Mouse (Mus musculus) spleen, embryonic (tissue): ENCODE results near the gene Nemf.

Experiments used
- CTCF ChIA-PET: fragments of 350-600 bp; sonication (Branson Sonifier 250); formaldehyde crosslinking; loops from one replicate; lab custom pipeline; 2022; lab: Charles Lee

Gene Nemf

DNA sequence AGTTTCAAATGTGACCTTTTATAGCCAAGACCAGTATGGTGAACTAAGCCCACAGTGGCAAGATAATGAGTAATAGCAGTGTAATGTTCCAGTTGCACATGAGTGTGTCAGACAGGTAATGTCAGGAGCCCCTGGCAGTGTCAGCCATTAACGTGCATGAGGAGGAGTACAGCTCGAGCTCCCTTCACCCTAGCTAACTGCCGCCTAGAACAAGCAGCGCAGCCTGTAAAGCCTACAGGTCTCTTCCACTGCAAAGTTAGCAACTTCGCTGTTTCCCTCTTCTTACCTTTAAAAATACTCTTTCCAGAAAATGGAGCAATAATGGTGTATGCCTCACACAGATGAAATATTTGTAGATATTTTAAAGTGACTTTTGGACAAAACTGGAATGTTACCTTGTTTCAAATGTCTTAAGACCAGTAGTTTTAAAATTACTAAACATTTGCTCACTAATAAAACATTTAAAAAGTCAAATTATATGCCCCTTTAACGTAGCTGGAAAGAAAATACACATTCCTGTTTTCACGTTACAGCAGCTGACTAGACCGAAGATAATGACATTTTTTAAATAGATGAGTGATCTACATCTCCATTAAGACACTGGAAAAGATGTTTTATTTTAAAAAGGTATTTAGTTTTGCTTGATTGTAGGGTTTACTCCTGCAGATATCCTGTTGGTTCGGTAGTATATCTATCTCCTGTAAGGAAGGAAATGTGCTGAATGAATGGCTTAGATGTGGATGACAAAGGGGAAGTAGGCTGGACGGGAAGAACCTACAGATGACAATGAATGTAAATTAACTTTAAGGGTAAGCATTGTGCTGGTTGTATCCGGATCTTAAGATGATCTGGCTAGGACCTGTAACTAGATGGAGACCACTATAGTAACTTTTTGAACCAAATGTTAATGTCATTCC, 17.1 kb upstream of the Nemf start:
- CTCF ChIA-PET, result interaction anchor here (0.7 kb wide), 1 partner anchor 142 kb away, joined by 10 read pairs; no protein-coding TSS in a partner anchor

DNA sequence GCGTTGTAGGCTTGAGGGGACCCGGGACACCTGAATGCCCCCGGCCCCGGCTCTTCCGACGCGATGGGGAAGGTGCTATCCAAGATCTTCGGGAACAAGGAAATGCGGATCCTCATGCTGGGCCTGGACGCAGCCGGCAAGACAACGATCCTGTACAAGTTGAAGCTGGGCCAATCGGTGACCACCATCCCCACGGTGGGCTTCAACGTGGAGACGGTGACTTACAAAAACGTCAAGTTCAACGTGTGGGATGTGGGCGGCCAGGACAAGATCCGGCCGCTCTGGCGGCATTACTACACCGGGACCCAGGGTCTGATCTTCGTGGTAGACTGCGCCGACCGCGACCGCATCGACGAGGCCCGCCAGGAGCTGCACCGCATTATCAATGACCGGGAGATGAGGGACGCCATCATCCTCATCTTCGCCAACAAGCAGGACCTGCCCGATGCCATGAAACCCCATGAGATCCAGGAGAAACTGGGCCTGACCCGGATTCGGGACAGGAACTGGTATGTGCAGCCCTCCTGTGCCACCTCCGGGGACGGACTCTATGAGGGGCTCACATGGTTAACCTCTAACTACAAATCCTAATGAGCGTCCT, 15.9 kb upstream of the Nemf start:
- CTCF ChIA-PET, result no interaction called here

DNA sequence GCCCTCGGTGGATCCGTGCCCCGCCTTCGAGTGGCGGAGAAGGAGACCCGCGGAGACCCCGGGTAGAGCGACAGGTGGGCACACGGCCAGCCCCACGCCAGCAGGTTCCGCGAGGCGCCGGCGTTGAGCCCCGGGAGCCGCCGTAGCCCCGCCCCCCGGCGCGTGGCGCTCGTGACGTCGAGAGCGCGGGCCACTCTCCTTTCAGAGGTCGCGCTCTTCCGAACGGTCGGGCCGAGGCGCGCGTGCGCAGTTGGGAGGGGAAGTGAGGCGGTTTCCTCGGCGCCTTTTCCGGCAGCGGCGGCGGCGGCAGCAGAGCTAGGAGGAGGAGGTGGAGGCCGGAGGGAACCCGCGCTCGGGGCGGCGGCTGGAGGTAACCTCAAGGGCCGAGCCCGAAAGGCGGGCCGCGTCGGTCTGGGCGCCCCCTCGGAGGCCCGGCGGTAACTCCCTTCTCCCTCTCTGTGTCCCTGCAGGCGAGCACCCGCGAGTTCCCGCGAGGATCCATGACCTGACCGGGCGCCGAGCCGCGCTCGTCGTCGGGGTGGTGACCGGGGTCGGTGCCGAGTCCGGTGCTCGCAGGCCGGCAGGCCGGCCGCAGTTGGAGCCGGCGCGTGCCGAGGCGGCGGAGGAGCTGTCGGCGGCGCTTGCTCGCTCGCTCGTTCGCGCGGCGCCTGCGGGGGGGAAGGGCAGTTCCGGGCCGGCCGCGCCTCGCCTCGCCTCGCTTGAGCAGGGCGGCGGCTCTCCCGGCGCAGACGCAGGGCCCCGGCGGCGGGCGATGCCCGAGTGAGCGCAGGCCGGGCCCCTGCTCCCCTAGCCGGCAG, 15.1 kb upstream of the Nemf start, which contains the start of the genes Arf6 and Gm9887:
Gene Arf6 (plus strand): TSS at position 297 of the 818 bp plus-strand sequence.
Gene Gm9887 (minus strand): TSS at position 605 of the 818 bp plus-strand sequence.
- CTCF ChIA-PET, result no interaction called here

DNA sequence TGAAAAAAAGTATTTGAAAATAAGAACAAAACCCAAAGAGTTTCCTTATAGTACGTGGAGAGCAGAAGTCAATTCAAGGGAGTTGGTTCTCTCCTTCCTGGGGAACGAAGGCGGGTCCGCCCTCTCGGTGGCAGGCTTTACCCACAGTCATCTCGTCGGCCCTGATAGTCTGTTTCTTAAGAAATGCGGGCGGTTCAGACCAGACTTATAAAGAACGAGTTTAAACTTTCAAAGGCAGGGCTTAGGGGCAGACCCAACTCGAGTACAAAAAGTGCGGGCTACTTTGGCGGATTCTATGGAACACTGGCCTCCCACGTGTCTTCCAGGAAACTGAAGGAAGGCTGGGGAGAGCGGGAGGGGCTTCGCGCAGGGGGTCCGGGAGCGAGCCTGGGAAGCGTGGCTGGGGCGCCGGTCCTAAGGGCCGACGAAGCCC, 14.5 kb upstream of the Nemf start:
- CTCF ChIA-PET, result no interaction called here

DNA sequence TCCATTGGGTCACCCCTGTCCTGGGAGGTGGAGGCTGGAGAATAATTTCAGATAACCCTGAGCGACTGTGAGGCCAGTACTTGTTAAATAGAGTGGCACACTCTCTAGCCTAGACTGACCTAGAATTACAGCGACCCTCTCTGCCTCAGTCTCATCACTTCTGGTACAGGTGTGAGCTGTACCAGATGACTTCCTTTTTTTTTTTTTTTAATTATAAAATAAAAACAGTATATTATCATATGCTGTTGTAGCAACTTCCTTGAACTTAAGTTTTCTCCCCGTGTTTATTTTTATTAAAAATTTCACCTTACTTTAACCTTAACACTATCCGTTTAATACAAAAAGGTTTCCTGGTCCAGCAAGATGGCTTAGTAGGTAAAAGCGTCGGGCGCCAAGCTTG, 14.0 kb upstream of the Nemf start:
- CTCF ChIA-PET, result interaction anchor here (0.6 kb wide), 1 partner anchor 132 kb away, joined by 3 read pairs; no protein-coding TSS in a partner anchor

DNA sequence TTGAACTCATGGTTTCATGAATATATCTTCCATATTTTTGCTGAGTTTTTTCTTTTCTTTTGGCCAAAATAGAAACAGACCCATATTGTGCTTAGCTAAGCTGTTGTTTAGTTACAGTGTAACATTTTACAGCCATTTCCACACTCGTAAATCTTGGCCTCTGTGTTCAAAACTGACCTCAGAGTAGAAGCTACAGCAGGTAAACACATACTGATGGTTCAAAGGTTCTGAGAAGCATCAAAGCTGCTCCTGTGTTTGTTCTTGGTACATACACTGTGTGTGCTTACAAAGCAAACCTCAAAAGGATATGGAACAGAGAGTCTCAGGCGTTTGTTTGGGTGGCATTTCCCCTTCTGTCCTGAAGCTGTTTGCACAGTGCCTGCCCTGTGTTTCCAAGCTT, 10.6 kb upstream of the Nemf start:
- CTCF ChIA-PET, result interaction anchor here (0.6 to 0.7 kb wide), 2 partner anchors 204 to 322 kb away, joined by 4 to 5 read pairs; no protein-coding TSS in a partner anchor

DNA sequence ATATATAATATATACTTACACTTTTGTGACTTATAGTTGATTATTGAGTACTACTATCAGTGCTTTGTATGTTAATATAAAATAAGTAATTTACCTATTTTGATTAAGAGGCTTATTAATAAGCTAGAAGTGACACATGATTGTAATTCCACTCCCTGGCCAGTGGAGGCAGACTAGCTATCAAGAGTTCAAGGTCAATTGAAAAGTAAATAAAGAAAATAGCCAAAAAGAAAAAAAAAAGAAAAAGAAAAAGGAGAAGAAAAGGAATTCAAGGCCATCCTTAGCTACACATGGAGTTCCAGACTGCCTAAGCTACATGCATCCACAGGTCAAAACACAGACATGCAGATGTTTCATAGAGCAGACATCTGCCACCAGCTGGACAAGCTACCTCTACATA, 9.5 kb upstream of the Nemf start:
- CTCF ChIA-PET, result interaction anchor here (0.6 to 1.0 kb wide), 3 partner anchors 48 to 211 kb away, joined by 3 to 4 read pairs (median 3); no protein-coding TSS in a partner anchor

DNA sequence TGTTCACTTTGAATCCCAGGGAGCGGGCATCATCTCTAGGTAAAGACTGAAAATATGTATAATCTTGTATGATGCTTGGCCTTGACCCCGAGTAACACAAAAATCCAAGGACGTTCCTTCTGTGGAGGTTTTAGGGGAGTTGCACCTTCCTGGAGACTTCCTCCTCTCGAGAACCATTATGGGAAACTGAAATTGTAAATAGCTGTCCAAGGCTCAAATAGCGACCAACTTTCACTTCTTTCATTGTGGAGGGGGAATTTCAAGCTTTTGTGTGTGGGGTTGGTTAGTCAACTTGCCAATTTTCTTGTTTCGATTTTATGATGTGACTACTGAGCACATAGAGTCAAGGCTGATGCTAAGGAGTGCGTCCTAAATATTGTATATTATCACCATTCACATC, 8.8 kb upstream of the Nemf start:
- CTCF ChIA-PET, result interaction anchor here (0.6 to 1.0 kb wide), 3 partner anchors 47 to 363 kb away, joined by 3 to 9 read pairs (median 3); no protein-coding TSS in a partner anchor

DNA sequence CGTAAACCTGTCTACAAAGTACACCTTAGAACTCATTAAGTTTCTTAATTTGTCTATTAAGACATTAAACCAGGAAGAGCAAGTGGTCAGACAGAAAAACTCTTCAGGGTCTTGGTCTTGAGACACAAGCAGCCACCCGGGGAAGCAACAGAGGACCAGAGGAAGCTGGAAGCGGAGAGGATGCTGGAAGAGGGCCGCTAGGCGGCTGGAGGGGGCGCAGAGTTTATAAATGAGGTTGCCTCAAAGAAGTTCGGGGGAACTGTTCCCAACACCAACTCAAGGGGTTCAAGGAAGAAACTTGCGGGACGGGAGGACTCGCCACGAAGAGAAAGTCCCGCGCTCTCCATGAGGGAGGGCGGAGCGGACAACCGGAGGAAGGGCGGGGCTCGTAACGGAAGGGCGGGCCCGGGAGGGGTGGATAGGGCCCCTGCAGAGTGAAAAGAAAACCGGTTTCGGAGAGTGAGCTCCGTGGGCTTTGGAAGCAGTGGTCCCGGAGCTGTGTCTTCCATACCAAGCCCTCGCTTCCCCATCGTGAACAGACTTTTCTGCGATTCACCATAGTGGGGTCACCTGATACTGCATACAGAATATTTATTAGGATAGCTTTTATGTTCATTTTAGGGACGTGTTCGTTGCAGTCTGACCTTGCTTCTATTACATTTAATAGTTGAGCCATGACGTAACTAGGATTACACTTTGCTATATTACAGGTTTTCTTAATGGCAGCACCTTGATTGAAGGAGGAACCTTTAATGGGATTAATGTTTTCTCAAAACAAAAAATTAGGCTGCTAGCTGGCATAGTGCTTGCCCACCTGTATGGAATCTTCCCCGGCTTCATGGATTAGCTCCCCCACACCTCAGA, 7.2 kb upstream of the Nemf start:
- CTCF ChIA-PET, result interaction anchor here (0.5 to 0.6 kb wide), 2 partner anchors 137 to 716 kb away, joined by 4 to 7 read pairs; no protein-coding TSS in a partner anchor

DNA sequence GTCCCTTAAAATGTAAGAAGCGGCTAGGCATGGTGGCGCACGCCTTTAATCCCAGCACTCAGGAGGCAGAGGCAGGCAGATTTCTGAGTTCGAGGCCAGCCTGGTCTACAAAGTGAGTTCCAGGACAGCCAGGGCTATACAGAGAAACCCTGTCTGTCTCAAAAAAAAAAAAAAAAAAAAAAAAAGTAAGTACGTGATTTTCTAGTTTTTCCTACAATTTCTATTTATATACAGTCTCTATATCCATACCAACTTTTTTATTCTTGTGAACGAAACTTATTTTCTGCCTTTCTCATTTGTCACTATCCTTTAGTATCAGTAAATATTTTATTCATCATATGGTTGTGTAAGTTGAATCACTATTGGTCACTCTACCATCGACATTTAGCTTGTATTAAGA, 6.1 kb upstream of the Nemf start:
- CTCF ChIA-PET, result interaction anchor here (0.7 kb wide), 1 partner anchor 18 kb away, joined by 3 read pairs; no protein-coding TSS in a partner anchor

DNA sequence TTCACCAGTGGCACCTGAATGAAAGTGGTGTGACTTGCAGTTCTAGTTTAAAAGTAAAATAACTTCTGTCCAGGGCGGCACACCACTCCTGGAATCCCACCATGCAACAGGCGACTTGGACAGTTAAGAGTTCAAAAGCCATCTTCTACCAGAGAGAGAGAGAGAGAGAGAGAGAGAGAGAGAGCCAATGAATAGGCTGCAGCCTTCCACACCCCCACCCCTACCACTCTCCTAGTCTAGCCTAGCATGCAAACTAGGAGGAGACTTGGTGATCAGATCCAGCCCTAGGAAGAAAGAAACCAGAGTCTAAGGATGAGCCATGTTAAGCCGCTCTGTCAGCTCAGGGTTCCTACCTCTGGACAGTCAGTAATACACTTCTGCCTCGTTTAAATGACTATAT, 5.4 kb upstream of the Nemf start:
- CTCF ChIA-PET, result no interaction called here

DNA sequence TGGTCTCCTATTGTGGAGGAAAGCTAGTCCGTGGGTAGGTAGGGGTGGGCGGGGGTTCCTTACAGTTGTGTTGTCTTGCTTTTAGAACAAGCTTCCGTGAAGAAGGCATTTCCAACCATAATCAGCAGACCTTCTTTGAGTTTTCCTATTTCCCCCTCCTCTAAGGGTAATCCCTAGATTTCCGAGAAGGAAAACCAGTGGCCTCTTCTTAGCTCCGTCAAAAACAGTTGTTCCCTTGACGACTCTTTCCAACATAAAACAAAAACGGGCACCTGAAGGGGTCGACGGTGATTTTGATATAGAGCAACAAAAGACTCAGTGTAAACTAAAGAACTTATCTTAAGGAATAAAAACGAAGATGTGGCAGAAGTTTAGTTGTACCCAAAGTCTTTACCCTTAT, 5.0 kb upstream of the Nemf start:
- CTCF ChIA-PET, result interaction anchor here (0.5 kb wide), 1 partner anchor 24 kb away, joined by 13 read pairs; no protein-coding TSS in a partner anchor

DNA sequence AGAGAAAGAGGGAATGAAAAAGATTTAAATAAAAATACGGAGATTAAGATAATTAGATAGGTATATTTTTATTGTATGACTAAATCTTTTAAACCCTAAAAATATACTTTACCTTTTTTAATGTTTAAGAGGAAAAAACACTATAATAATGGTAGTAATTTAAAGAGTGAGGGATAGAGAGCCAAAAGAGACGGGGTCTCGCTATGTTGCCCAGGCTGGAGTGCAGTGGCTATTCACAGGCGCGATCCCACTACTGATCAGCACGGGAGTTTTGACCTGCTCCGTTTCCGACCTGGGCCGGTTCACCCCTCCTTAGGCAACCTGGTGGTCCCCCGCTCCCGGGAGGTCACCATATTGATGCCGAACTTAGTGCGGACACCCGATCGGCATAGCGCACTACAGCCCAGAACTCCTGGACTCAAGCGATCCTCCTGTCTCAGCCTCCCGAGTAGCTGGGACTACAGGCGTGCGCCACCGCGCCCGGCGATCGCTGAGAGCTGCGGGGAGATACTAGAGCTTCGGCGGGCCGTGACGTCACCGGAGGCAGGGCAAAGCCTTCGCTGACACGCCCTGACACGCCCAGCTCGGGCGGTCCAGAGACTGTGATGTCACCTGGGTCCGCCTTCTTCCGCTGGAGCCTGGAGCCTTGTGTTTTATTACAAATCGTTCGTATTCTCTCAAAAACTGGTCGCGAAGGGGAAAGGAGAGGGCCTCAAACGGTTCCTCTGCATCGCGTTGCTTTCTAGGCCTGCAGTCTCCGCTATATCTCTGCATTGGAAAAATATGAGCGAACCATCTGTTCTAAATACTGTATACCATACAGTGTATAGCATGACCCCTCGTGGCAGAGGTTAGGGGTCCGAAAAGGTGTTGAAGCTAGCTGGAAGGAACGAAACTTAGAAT, 4.3 kb upstream of the Nemf start:
- CTCF ChIA-PET, result interaction anchor here (0.5 kb wide), 1 partner anchor 25 kb away, joined by 13 read pairs; no protein-coding TSS in a partner anchor

DNA sequence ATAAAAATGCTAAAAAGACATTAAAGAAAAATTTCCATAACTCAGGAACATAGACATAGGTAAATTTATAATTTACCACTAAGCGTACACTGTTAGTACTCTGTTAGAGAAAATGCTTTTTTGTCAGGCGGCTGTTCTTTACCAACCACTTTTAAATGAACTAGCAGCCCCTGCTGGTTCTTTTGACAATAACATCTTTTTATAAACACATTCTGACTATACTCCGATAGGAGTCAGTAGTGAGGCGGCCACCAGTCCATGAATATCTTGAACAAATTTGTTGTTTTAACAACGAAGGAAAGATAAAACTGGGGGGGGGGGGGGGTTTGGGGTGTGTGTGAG, 3.7 kb upstream of the Nemf start:
- CTCF ChIA-PET, result interaction anchor here (0.8 kb wide), 1 partner anchor 215 kb away, joined by 3 read pairs; no protein-coding TSS in a partner anchor

DNA sequence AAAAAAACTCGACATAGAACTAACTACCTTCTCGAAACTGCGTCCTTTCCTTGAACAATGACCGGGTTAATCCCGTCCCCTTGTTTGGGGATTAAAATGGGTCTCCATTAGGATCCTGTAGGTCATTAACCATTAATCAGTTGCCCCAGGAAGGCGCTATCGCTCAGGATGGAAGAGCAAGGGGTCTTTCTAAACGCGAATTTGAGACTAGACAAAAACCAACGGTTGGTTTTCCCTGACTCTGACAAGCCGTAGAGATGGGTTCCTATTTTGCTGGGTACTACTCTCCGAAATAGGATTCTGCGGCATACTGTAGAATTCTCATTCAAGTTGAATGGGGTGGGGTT, 308 bp upstream of the Nemf start:
- CTCF ChIA-PET, result interaction anchor here (0.6 to 0.7 kb wide), 3 partner anchors 23 to 312 kb away, joined by 3 to 20 read pairs (median 3); no protein-coding TSS in a partner anchor

DNA sequence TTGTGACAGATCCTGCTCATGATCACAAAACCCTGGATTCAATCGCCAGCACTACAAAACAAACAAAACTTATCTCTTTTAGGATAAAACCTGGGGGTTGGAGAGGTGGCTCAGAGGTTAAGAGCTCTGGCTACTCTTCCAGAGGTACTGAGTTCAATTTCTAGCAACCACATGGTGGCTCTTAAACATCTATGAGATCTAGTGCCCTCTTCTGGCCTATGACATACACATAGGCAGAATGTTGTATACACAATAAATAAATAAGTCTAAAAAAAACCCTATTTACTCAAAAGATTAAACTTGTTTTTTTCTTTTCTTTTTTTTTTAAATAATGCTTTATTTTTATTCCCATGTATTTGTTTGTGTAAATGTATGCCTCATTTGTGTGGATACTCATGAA, 5.3 kb downstream of the Nemf start:
- CTCF ChIA-PET, result interaction anchor here (0.6 to 1.1 kb wide), 4 partner anchors 128 to 283 kb away, joined by 3 to 10 read pairs (median 6); no protein-coding TSS in a partner anchor

DNA sequence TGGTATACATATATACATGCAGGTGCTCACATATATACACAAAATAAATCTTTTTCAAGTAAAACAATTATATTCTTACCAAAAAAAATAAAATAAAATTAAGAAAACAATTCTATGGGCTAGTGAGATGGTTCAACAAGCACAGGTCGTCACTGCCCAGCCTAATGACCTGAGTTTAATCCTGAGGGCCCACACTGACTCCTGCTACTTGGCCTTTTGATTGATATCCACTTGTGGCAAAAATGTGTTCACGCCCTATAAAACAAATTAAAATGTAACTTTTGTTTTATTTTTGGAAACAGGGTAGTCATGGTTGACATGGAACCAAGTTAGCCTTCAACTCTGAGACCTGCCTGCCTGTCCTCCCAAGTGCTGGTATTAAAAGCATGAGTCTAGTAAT, 7.0 kb downstream of the Nemf start:
- CTCF ChIA-PET, result no interaction called here

DNA sequence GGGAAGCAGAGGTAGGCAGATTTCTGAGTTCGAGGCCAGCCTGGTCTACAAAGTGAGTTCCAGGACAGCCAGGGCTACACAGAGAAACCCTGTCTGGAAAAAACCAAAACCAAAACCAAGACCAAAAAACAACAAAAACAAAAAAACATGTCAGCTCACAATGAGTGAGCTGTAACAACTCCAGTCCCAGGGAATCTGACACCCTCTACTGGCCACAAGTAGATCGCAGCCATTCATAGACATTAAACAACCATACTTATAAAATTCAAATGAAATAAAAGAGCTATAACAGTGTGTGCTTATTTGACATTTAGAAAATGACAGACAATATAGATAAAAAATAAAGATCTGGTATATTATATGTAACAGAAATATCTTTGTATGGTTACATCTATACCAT, 23.4 kb downstream of the Nemf start:
- CTCF ChIA-PET, result interaction anchor here (0.6 to 0.7 kb wide), 3 partner anchors 23 to 362 kb away, joined by 3 read pairs; no protein-coding TSS in a partner anchor

DNA sequence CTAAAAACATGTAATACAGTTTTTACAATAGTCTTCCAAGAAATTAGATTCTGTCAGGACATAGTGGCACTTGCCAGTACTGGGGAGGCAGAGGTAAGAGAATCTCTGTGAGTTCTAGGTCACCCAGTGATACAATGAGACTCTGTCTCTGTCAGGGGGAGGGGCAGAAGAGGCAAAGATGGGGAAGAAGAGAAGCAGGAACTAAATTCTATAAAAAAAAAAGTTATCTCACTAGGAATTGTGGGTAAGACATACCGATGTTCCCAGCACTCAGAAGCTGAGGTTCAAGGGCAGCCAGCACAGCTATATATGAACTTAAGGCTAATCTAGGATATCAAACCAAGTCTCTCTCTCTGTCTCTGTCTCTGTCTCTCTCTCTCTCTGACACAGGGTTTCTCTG, 24.8 kb downstream of the Nemf start:
- CTCF ChIA-PET, result no interaction called here
